Mouse (Mus musculus) ZHBTc4 (cell line): Measurements from ENCODE around the gene Anapc16.
A peak's percentile ranks its signal among the peaks of the same experiment; 100 is the strongest.

Experiments used
- DNase-seq: peaks from one replicate; pipeline ENCODE4 v3.0.0-alpha.2; 2011; ENCODE audit warnings: low read depth, low spot score

The Anapc16 gene

GRCm38 (mm10) chr10:60002673-60003212, at the start of gene Anapc16, which contains the start of gene Ascc1:
Gene Anapc16, minus strand, starts transcription at chr10:60003135.
Gene Ascc1, plus strand, starts transcription at chr10:60002805.
- DNase-seq, result peak; percentile 98

- peak; percentile 67 for DNase-seq
Measured at GRCm38 (mm10) chr10:60050581-60050980, 47.6 kb upstream of the Anapc16 start.

- no peak for DNase-seq
Measured at GRCm38 (mm10) chr10:60046696-60047095, 43.8 kb upstream of the Anapc16 start.

- no peak for DNase-seq
Measured at GRCm38 (mm10) chr10:60042350-60042922, 39.5 kb upstream of the Anapc16 start.

GRCm38 (mm10) chr10:60035744-60036143, 32.8 kb upstream of the Anapc16 start:
- no peak for DNase-seq

- no peak for DNase-seq
Measured at GRCm38 (mm10) chr10:60034621-60035020, 31.7 kb upstream of the Anapc16 start.

- no peak for DNase-seq
Measured at GRCm38 (mm10) chr10:60033064-60033463, 30.1 kb upstream of the Anapc16 start.

GRCm38 (mm10) chr10:60032622-60033021, 29.7 kb upstream of the Anapc16 start:
- DNase-seq, result no peak

- DNase-seq, result no peak
Measured at GRCm38 (mm10) chr10:60031985-60032384, 29.1 kb upstream of the Anapc16 start.

- no peak for DNase-seq
Measured at GRCm38 (mm10) chr10:60031562-60031961, 28.6 kb upstream of the Anapc16 start.

- DNase-seq, result peak; percentile 19
Measured at GRCm38 (mm10) chr10:60029387-60029786, 26.5 kb upstream of the Anapc16 start.

- no peak for DNase-seq
Measured at GRCm38 (mm10) chr10:60028979-60029378, 26.0 kb upstream of the Anapc16 start.

GRCm38 (mm10) chr10:60028181-60028580, 25.2 kb upstream of the Anapc16 start:
- DNase-seq, result peak; percentile 25

GRCm38 (mm10) chr10:60027619-60028084, 24.7 kb upstream of the Anapc16 start:
- no peak for DNase-seq

GRCm38 (mm10) chr10:60026759-60027395, 23.9 kb upstream of the Anapc16 start:
- no peak for DNase-seq

- DNase-seq, result no peak
Measured at GRCm38 (mm10) chr10:60023751-60024150, 20.8 kb upstream of the Anapc16 start.

- no peak for DNase-seq
Measured at GRCm38 (mm10) chr10:60019299-60019698, 16.4 kb upstream of the Anapc16 start.

- no peak for DNase-seq
Measured at GRCm38 (mm10) chr10:60016223-60016622, 13.3 kb upstream of the Anapc16 start.

GRCm38 (mm10) chr10:60009115-60009514, 6.2 kb upstream of the Anapc16 start:
- no peak for DNase-seq

- DNase-seq, result peak; percentile 60
Measured at GRCm38 (mm10) chr10:60005264-60005663, 2.3 kb upstream of the Anapc16 start.

GRCm38 (mm10) chr10:60003847-60004246, 912 bp upstream of the Anapc16 start:
- no peak for DNase-seq

- DNase-seq, result no peak
Measured at GRCm38 (mm10) chr10:60003213-60003752, 348 bp upstream of the Anapc16 start.

- DNase-seq, result no peak
Measured at GRCm38 (mm10) chr10:60002203-60002602, 732 bp downstream of the Anapc16 start.
